Mouse (Mus musculus) ES-E14 (cell line): ENCODE data around the gene Tyms.

Source experiments
- CHD2 ChIP-seq: IDR thresholded peaks from 2 replicates; pipeline ENCODE4 v1.6.1; 2014; ENCODE audit warnings: mild to moderate bottlenecking, low read depth, low read length, inconsistent platforms
- HCFC1 ChIP-seq: IDR thresholded peaks from 2 replicates; pipeline ENCODE4 v1.6.1; 2012; ENCODE audit warnings: low read length, inconsistent platforms, borderline replicate concordance; ENCODE audit not compliant: insufficient read depth
- MAFK ChIP-seq: IDR thresholded peaks from 2 replicates; pipeline ENCODE4 v1.6.1; 2014; ENCODE audit warnings: mild to moderate bottlenecking, low read depth, low read length, inconsistent platforms; ENCODE audit not compliant: insufficient read depth
- ZC3H11A ChIP-seq: IDR thresholded peaks from 2 replicates; pipeline ENCODE4 v1.6.1; 2012; ENCODE audit warnings: low read depth, mild to moderate bottlenecking, inconsistent platforms, low read length, borderline replicate concordance
- ZNF384 ChIP-seq: IDR thresholded peaks from 2 replicates; pipeline ENCODE4 v1.6.1; 2012; ENCODE audit warnings: low read depth, low read length, inconsistent platforms

DNA sequence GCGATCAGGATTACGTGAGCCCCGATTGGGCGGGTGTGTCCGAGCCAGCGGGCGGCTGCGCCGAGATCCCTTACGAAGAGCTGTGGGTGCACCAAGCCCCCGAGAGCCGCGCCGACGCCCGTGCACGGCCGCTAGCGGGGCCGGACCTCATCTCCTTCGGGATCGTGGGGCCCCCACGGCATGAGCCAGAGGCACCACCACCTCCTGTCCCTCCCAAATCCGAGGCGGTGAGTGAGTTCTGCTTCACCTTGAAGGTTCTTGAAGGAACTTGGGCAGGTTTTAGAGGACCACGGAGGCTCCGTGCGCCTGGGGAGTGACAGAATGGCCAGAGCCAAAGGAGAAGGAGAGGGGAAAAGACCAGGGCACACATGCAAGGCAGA is 41.3 kb upstream of the Tyms start:
- no peak for TF ChIP-seq MAFK
- no peak for TF ChIP-seq ZC3H11A
- no peak for TF ChIP-seq ZNF384
- no peak for TF ChIP-seq CHD2
- 0 out of 2 replicates have a peak, but pooled peaks have one; percentile 14 for TF ChIP-seq HCFC1
